Mouse (Mus musculus) brain, embryonic 14.5 days (tissue): ENCODE results near the gene Ssr3.

Experiments
- CTCF ChIP-seq: fragments of 200-500 bp; IDR thresholded peaks from 2 replicates; pipeline ENCODE4 v1.5.1; 2012; ENCODE audit warnings: inconsistent platforms, mild to moderate bottlenecking, moderate library complexity, borderline replicate concordance; ENCODE audit not compliant: insufficient read depth, insufficient read length; ENCODE audit errors: extremely low read depth
- POLR2A ChIP-seq: fragments of 200-500 bp; IDR thresholded peaks from 2 replicates; pipeline ENCODE4 v1.6.1; 2012; ENCODE audit warnings: mild to moderate bottlenecking, inconsistent platforms, borderline replicate concordance; ENCODE audit not compliant: poor library complexity, insufficient read depth, insufficient read length, severe bottlenecking; ENCODE audit errors: extremely low read depth

DNA sequence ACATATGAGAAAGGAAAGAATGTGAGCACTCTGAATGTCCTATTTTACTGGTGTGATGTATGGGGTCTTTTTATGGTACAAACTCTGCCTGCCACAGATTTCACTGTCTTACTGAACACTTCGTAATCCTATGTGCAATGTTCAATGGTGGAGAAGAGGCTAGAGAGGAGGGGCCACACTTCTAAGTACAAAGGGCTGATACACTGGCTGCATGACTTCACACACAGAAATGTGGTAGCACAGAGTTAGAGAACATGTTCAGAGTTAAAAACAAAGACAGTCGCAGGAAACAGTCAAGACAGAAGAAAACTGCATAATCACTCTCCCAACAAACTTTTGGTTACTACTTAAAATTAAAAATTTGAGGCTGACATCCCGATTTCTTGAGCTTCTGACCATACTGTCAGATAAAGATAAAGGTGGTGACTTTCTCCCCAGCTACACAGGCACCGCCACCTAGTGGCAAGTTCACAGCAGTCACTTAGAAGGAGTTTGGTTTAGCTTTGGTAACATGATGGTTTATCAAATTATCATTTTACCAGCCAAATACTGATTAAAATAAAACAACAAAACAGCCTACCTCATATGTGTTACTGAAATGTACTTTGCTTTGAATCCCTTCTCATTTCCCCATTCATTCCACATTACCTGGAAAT, 12.4 kb downstream of the Ssr3 start:
- TF ChIP-seq POLR2A, result no peak
- peak; percentile 73; the same call in 1 of the 2 replicates for TF ChIP-seq CTCF
